Mouse (Mus musculus) gastrocnemius, postnatal 10 days (tissue): Measurements from ENCODE around the gene Prmt1. TPM values are rescaled to one million over a fixed set of nuclear protein-coding genes. Genes with fewer than 3 reads are reported as not detected.
"Not testable (repeated sequence)": the region's sequence is repeated elsewhere in the genome, so short reads cannot be mapped to it uniquely, and the experiment has no call there.

ENCODE experiments used
- DNase-seq: peaks from one replicate; pipeline ENCODE4 v3.0.0; 2021; ENCODE audit warnings: mixed read lengths
- long read RNA-seq, 2 experiments: library from polyadenylated mRNA; stranded (forward); transcript quantifications; one replicate each; pipeline ENCODE4 v2.0.0; 2021
- total RNA-seq, 2 experiments: library from RNA; stranded (reverse); gene quantifications; 2 replicates each; pipeline ENCODE4 v1.2.3; 2021

Prmt1 gene
- 100 to 1,000 TPM; 267 to 271 TPM for total RNA-seq
- long read RNA-seq, experiment 1, transcript Prmt1-202 (11 exons, 1,508 nt) = minor isoform, 7 of 49 reads
- long read RNA-seq, experiment 1, transcript Prmt1-203 (10 exons, 2,147 nt) = major isoform, 29 of 49 reads
- long read RNA-seq, experiment 1, partial matches to known transcripts = 7 of 49 reads
- long read RNA-seq, experiment 1, other reads (novel, unspliced or antisense) = 6 of 49 reads
- long read RNA-seq, experiment 2, transcript Prmt1-202 (11 exons, 1,508 nt) = minor isoform, 17 of 70 reads
- long read RNA-seq, experiment 2, transcript Prmt1-203 (10 exons, 2,147 nt) = major isoform, 42 of 70 reads
- long read RNA-seq, experiment 2, partial matches to known transcripts = 4 of 70 reads
- long read RNA-seq, experiment 2, other reads (novel, unspliced or antisense) = 7 of 70 reads

DNA sequence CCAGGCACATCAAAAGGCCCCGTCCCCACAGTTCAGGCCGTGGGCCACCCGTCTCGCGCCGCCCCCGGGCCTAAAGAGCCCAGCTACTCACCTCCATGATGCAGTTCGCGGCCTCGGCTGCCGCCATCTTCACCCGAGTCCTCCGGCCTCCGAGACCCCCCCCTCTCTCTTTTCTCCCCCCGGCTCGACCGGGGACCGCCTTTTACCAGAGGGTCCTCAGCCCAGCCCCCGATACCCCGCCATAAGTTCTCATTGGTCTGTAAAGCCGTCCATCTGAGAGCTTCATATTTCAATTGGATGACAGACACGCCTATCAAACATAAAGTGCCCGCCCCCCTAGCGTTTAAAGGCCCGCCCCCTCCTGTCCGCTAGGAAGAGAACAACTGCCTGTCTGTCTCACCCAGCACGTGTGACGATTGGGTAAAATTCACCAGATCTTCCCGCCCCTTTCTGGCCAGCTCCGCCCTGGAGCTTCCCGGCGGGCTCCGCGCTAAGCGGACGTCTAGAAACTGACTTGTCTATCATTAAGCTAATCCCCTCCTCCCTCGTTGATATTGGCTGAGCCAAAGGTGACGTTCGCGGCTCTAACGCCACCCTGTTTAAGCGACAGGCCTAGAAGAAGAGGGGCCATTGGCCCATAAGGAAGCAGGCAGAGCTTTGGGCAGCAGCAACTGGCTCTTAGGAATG is at the start of gene Prmt1:
TSS of gene Prmt1 (minus strand) at position 377 of the 687 bp plus-strand sequence.
- peak; percentile 91 for DNase-seq

DNA sequence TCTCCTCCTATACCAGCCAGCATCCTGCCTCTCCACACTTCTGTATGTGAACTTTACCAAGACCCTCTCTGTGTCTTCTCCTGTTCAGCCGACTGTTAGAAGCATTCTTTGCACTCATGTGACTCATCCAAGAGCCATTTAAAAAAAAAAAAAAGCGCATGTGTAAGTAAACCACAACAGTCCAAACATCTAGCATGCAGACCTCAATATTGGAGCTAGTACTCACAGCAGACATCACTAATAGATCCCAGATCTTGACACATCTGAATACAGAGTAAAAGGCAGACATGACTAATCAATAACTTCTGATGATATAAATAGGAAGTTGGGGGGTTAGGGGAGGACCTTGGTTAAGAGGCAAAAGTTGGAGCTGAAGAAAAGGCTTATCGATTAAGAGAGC is 49.3 kb upstream of the Prmt1 start:
- DNase-seq = no peak

- no peak for DNase-seq
These were observed 47.5 kb upstream of the Prmt1 start for GRCm38 (mm10) chr7:45033722-45034359.

- DNase-seq = no peak
These were observed 44.5 kb upstream of the Prmt1 start for GRCm38 (mm10) chr7:45030857-45031256.

GRCm38 (mm10) chr7:45029995-45030394 is 43.6 kb upstream of the Prmt1 start:
- no peak for DNase-seq

DNA sequence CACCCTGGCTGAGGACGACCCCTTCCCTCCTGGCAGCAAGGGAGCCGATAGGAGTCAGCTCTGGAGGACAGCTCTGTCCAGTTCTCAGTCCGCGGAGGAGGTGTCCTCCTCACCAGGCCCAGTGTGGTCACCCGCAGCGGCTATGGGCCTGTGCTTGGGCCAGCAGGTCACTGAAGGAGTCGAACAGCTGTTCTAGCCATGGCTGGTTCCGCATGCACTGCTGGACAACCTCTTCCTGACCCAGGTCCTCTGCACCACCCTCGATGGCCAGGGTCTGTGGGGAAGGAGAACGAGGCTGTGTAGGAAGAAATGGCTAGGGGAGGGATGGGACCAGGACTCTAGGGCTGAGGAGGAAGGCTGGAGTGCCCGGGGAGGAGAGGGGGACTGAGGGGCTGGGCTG is 42.0 kb upstream of the Prmt1 start:
- DNase-seq = no peak

DNA sequence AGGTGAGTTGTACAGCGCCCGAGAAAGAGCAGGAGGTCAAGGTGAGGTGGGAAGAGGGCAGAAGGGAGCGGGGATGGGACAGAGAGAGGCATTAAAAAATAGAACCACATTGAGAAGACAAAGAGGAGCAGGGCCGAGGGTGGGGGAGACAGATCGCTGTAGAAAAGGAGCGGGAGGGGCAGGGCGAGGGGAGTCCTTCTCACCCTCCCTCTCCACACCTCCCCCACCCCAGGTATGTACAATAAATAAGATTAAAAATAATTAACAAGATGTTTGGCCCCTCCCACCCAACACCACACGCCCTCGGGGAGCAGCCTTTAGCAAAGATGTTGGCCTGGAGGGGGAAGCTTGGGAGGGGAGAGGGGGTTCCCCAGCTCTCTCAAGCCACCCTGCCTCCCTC is 41.4 kb upstream of the Prmt1 start:
- DNase-seq = no peak

DNA sequence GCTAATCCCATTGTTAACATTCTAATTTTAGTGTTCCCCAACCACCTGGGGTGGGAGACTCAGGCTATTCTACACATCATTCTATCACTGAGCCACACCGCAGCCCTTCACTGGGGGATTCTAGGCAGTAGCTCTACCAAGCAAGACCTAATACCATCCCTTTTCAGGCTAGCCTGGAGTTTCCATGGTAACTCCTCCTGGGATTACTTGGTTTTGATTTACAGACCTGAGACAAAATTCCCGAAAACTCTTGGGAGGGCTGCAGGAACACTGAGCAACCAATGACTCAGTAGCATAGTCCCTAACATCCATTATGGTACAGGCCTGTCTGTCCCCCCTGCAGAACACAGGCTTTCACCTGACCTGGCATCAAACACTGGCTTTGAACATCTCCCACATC is 39.9 kb upstream of the Prmt1 start:
- DNase-seq = no peak

DNA sequence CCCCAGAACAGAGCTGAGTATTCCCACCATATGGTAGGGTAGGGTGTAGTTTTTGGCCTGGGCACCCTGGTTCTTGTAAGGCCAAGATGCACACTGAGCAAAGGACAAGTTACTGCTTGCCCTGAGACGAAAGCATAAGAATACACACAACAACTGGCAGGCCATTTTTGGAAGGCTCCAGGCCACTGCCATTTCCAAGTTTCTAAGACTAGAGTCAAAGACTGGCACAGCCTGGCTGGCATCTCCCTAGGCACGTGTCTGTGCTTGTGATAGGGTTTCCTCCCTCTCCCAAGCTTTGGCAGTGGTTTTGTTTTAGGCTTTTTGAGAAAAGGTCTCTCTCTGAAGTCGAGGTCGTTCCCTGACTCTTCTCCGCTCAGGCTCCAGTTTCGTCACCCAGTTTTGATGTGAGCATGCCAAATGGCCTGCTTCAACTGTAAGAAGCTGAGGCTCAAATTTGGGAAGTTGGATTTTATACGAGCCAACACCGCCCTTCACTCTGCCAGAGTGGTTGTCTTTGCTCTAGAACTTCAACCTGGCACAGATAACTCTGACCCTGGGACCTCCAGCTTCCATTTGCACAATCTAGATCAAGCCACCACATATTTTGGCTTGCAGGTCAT is 39.3 kb upstream of the Prmt1 start:
- no peak for DNase-seq

DNA sequence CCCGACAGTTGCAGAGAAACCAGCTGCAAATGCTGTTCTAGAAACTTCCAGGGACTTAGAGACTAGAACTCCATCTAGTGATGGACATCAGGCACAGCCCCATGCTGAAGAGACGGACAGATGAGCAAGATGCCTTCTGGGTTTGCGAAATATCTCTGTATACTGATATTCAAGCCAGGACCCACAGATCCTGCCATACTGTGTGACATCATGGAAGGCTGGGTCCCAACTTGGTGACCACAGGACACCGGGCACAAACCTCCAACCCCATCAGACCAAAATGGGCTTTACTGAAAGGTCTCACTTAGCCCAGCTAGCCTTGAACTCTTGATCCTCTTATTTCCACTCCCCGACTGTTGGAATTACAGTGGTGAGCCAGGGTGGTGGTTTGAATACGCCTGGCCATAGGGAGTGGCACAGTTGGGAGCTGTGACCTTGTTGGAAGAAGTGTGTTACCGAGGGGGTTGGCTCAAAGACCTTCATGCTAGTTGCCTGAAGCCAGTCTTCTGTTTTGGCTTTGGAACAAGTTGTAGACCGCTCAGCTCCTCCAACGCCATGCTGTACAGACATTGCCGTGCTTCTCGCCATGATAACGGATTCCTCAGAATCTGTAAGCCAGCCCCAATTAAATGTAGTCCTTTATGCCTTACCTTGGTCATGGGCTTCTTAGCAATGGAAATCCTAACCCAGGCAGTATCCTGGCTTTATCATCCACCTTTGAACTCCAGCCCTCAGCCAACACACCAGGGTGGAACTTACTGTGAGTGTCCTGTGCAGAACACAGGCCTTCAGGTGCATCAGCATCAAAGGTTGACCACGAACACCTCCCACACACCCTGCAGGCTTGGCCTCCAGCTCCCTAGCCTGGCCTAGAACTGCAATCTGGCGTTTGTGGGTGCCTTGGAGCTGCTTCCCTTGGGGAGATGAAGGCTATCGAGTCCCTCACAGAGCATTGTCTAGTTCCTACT is 38.2 kb upstream of the Prmt1 start:
- DNase-seq = no peak

DNA sequence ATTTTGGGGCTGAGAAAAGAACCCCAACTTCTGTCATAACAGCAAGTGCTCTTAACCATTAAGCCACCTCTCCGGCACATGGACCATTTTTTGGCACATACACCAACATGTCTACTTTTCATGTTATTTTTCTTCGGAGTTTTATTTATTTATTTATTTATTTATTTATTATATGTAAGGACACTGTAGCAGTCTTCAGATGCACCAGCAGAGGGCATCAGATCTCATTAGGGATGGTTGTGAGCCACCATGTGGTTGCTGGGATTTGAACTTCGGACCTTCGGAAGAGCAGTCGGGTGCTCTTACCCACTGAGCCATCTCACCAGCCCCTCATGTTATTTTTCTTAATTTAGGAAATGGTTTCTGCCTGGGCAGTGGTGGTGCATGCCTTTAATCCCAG is 37.3 kb upstream of the Prmt1 start:
- DNase-seq = not testable (repeated sequence)

DNA sequence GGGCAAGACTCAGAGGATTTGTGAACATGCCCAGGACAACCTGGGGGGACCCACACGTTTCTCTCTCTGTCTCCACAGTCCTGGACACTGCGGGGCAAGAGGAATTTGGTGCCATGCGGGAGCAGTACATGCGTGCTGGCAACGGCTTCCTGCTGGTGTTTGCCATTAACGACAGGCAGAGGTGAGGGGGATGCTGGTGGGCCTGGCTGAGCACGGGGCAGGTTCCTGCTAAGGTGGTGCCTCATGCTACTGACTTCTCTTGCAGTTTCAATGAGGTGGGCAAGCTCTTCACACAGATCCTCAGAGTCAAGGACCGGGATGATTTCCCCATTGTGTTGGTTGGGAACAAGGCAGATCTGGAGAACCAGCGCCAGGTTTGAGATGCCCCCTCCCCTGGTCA is 33.9 kb upstream of the Prmt1 start:
- DNase-seq = no peak

DNA sequence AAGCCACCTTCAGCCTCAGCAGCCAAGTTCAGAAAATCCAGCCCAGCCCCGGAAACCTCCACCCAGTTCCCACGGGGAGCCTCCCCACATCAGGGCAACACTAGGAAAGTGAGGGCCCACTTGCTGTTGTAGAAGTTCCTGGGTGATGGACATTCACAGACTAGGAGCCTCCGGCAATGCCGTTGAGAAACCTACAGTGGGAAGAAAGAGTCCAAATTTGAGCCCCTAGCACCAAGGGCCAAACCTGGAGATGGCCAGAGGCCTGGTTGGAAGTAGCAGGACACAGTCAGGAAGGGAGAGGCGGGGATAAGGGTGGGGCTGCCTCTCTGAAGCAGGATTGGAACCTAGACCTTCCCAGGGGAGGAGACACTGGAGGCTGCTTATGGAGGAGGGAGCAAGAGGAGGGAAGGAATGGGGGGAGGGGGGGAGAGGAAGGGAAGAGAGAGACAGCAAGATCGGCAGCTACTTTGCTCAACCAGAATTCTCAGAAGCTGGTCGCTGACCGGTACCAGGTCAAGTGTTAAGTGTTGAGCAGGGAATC is 32.7 kb upstream of the Prmt1 start:
- DNase-seq = peak; percentile 47

- DNase-seq = peak; percentile 85
These were observed 31.1 kb upstream of the Prmt1 start, which contains the start of gene Rras for GRCm38 (mm10) chr7:45017242-45018061. Gene Rras, plus strand, starts transcription at chr7:45017961.

DNA sequence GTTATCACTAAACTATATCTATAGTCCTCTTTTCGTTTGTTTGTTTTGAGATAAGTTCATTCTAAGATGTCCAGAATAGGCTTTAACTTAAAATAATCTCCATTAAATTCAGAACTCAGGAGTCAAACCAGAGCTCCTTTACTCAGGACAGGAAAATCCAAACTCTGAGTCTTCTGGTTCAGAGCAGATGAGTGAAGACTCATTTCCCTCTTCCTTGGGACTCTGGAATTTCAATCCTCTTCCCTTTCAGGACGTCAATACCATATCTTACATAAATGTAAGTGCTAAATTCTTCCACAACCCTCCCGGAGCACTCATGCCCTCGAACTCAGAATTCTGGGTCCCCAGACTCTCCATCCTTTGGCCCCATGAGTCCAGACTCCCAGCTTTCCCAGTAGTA is 30.4 kb upstream of the Prmt1 start:
- no peak for DNase-seq

DNA sequence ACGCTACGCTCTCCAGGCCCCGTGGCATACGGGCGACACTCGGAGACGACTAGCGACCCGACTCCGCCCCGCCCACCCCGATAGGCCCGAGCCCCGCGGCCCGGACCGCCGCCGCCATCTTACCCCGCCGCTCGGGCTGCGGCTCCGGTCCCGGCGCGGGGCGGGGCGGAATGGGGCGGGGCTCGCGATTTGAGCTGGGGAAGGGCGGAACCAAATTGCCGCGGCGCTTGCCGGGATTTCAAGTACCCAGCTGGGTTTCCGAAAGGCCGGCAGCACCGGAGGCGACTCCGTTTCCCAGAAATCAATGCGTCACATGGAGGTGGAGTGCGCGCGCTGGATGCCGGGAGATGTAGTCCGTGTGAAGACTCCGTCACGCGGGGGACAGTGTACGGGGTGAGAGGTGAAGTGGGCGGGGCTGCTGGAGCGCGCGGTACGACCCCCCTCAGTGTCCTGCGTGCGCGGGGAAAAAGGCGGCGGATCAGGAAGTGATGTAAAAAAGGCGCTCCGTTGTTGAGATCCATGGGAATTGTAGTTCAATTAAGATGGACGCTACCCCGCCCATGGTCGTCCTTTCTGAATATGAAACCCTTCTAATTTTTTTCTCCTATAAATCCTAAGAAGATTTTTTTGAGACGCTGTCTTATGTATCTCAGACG is 29.7 kb upstream of the Prmt1 start, which contains the start of gene Scaf1:
TSS of gene Scaf1 (minus strand) at position 407 of the 656 bp plus-strand sequence.
- peak; percentile 98 for DNase-seq

DNA sequence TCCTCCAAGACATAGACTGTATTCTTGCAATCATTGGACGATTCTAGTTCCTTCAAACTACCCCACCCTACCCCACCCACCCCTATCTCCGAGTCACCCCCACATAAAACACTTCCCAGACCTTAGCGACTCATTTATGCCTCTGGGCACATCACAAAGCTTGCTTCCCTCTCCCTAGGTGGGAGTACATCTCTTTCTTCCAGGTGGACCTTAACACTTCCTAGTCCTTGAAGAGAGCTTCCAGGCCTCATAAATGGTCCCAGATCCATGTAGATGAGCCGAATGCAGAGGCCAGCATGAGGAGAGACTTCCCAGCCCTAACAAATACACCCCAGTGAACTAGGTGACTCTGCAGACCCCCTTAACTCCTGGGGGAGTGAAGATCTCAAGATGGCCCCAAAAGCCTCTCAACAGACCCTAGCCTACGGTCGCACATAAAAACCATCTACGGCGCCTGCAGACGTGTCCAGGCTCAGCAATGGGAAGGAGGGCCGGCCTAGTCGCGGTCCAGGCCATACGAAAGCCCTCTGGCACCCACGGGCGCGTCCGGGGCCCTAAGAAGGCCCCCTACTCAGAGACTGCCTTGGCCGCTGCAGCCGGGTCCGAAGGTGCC is 29.1 kb upstream of the Prmt1 start:
- no peak for DNase-seq

DNA sequence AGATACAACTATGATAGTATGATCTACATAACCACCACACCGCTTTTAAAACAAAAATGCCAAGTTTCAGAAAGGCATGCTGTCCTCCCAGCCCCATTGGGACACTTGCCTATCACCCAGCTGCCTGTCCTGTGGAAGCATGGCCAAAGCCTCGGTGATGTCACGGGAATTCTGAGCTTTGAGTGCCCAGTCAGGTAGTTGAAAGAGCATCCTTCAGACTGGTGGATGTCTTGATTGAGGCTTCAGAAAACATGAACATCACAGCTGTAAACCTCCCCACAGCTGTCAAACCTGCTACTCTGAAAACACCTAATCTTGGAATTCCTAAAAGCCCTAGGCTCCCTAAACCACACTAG is 27.7 kb upstream of the Prmt1 start:
- DNase-seq = no peak

- DNase-seq = no peak
These were observed 27.2 kb upstream of the Prmt1 start for GRCm38 (mm10) chr7:45013366-45014095.
